Mouse (Mus musculus) natural killer cell, adult 2 months (primary cell): ENCODE measurements at regions not wholly inside any gene's neighbourhood (a gene's known extent, or its start where the extent isn't known, plus 50 kb on each side); places are given as distances from the start of the nearest gene placed in this dataset.
"Not testable (repeated sequence)": the region's sequence is repeated elsewhere in the genome, so short reads cannot be mapped to it uniquely, and the experiment has no call there.

ENCODE experiments used
- DNase-seq, 2 experiments: peaks; one replicate each; pipeline ENCODE4 v3.0.0; 2022; ENCODE audit warnings: low spot score in 2 of 2

GRCm38 (mm10) chr10:95773425-95773980 lies 69.2 kb downstream of the Gm33543 start:
- DNase-seq = no peak

GRCm38 (mm10) chr10:95772811-95773424 lies 69.8 kb downstream of the Gm33543 start:
- DNase-seq = no peak

- no peak for DNase-seq
These were observed 73.8 kb downstream of the Gm33543 start for GRCm38 (mm10) chr10:95768974-95769373.

- DNase-seq = peak; percentile 33 to 57
These were observed 75.1 kb downstream of the Gm33543 start for GRCm38 (mm10) chr10:95767526-95768161.

GRCm38 (mm10) chr10:95764129-95764528 lies 78.6 kb downstream of the Gm33543 start:
- DNase-seq = no peak

- DNase-seq = no peak
These were observed 80.1 kb downstream of the Gm33543 start for GRCm38 (mm10) chr10:95762632-95763031.

GRCm38 (mm10) chr10:95761969-95762368 lies 80.8 kb downstream of the Gm33543 start:
- no peak for DNase-seq

- no peak for DNase-seq
These were observed 82.4 kb downstream of the Gm33543 start for GRCm38 (mm10) chr10:95760121-95760870.

GRCm38 (mm10) chr10:95758181-95758580 lies 84.5 kb downstream of the Gm33543 start:
- no peak for DNase-seq

- no peak for DNase-seq
These were observed 82.2 kb upstream of the Anapc15-ps start for GRCm38 (mm10) chr10:95755429-95755828.

- DNase-seq = no peak
These were observed 80.2 kb upstream of the Anapc15-ps start for GRCm38 (mm10) chr10:95753396-95753905.

- no peak for DNase-seq
These were observed 75.1 kb upstream of the Anapc15-ps start for GRCm38 (mm10) chr10:95748360-95748759.

GRCm38 (mm10) chr10:95747939-95748338 lies 74.7 kb upstream of the Anapc15-ps start:
- no peak for DNase-seq

GRCm38 (mm10) chr10:95745834-95746620 lies 72.8 kb upstream of the Anapc15-ps start:
- peak; percentile 9 to 20 for DNase-seq

GRCm38 (mm10) chr10:95745254-95745653 lies 72.0 kb upstream of the Anapc15-ps start:
- no peak for DNase-seq

- no peak for DNase-seq
These were observed 70.4 kb upstream of the Anapc15-ps start for GRCm38 (mm10) chr10:95743627-95744026.

GRCm38 (mm10) chr10:95739421-95739820 lies 66.2 kb upstream of the Anapc15-ps start:
- no peak for DNase-seq

- not testable (repeated sequence) for DNase-seq
These were observed 63.5 kb upstream of the Anapc15-ps start for GRCm38 (mm10) chr10:95736743-95737142.

- no peak for DNase-seq
These were observed 57.8 kb upstream of the Anapc15-ps start for GRCm38 (mm10) chr10:95731001-95731400.

GRCm38 (mm10) chr10:95729890-95730289 lies 56.6 kb upstream of the Anapc15-ps start:
- DNase-seq = no peak

GRCm38 (mm10) chr10:95725910-95726309 lies 52.7 kb upstream of the Anapc15-ps start:
- no peak for DNase-seq
